In genomic region chr12:39785026-39785425, GRCm38 (mm10) we compare ENCODE assay signal across 30 mouse cellular contexts.
DNase-seq lines count a peak whose midpoint lies in the region; ATAC-seq and TF ChIP-seq lines count a peak whose summit lies in the region.
"Had no signal": no experiment of that assay in that cellular context is flagged by ENCODE, and none has a peak within 500 bp of the region (broad histone marks: within the 10 kb centered on the region; RNA-seq: fewer than 3 reads in every experiment).

No protein-coding gene starts in this region.

- 33% methylated on average over 3 of the region's 3 CpGs for WGBS in kidney, postnatal 0 days

- no peak overlapping the region for H3K4me2 ChIP-seq in kidney, postnatal 0 days (ENCODE audit: low read length)
- H3K4me2 ChIP-seq: heart, embryonic 15.5 days; hindbrain, embryonic 12.5 days; stomach, embryonic 15.5 days had no signal

- H3K4me1 ChIP-seq in kidney, postnatal 0 days (replicated peaks; ENCODE audit: insufficient read depth, low read length): no peaks in the 10 kb centered on the region
- H3K4me1 ChIP-seq: heart, embryonic 15.5 days; hindbrain, embryonic 12.5 days; stomach, embryonic 15.5 days had no signal

- H3K27ac ChIP-seq in kidney, postnatal 0 days: no peak overlapping the region
- H3K27ac ChIP-seq: heart, embryonic 15.5 days; hindbrain, embryonic 12.5 days; hindbrain, postnatal 0 days; layer of hippocampus, adult 2 months; left cerebral cortex, adult 2 months; liver, embryonic 14.5 days; macrophage; stomach, embryonic 15.5 days had no signal

- no peak overlapping the region for H3K9ac ChIP-seq in kidney, postnatal 0 days (ENCODE audit: low read depth, low read length)
- H3K9ac ChIP-seq: heart, embryonic 15.5 days; hindbrain, embryonic 12.5 days; liver, embryonic 14.5 days; stomach, embryonic 15.5 days had no signal

- H3K36me3 ChIP-seq in kidney, postnatal 0 days (ENCODE audit: insufficient read depth, low read length): no peaks in the 10 kb centered on the region
- H3K36me3 ChIP-seq: heart, embryonic 15.5 days; hindbrain, embryonic 12.5 days; stomach, embryonic 15.5 days had no signal

- no peak overlapping the region for H3K4me3 ChIP-seq in kidney, postnatal 0 days (replicated peaks; ENCODE audit: low read depth, low read length)
- H3K4me3 ChIP-seq: erythroblast, embryonic 14.5 days; heart, embryonic 15.5 days; hindbrain, embryonic 12.5 days; layer of hippocampus, adult 2 months; left cerebral cortex, adult 2 months; stomach, embryonic 15.5 days had no signal

- no peak for ATAC-seq in kidney, postnatal 0 days (replicated peaks; ENCODE audit: low FRiP score, low read depth)
- ATAC-seq: forebrain, embryonic 16.5 days; hindbrain, postnatal 0 days had no signal

- DNase-seq in embryo, embryonic 10.5 days (ENCODE audit: low spot score): peak; percentile 21
- DNase-seq in embryo, embryonic 10 days (ENCODE audit: low spot score): no peak
- peak; percentile 69 for DNase-seq in kidney, postnatal 0 days (ENCODE audit: low spot score)
- DNase-seq in kidney, postnatal 25 days: no peak
- peak; percentile 53 for DNase-seq in hindlimb bud, embryonic 11.5 days (ENCODE audit: extremely low spot score, low read depth, low spot score)
- peak; percentile 57 for DNase-seq in mesoderm, embryonic 11.5 days (ENCODE audit: low read depth, low spot score)
- no peak for DNase-seq in gastrocnemius, postnatal 4 days (ENCODE audit: low spot score in 2 of 2)
- no peak for DNase-seq in right cerebral cortex, postnatal 10 days (ENCODE audit: low spot score in 2 of 2)
- DNase-seq: adrenal gland, adult 8-10 months; cerebellum, adult 2 months; cerebellum, postnatal 14 days; kidney, adult 18-20 months; left cerebral cortex, postnatal 4 days; liver; lung, adult 2 months; lung, postnatal 10 days; midbrain, embryonic 14.5 days; retina, postnatal 1 day; right cerebral cortex, postnatal 25 days had no signal

- H3K27me3 ChIP-seq in kidney, postnatal 0 days (ENCODE audit: insufficient read depth, low read length): no peaks in the 10 kb centered on the region
- H3K27me3 ChIP-seq: CH12.LX; heart, embryonic 15.5 days; hindbrain, embryonic 12.5 days; stomach, embryonic 15.5 days had no signal

- H3K9me3 ChIP-seq in kidney, postnatal 0 days (replicated peaks; ENCODE audit: low read length): no peaks in the 10 kb centered on the region
- H3K9me3 ChIP-seq: heart, embryonic 15.5 days; hindbrain, embryonic 12.5 days; stomach, embryonic 15.5 days had no signal

- TF ChIP-seq CTCF in kidney, postnatal 0 days (IDR thresholded peaks at IDR 0.05; ENCODE audit: low read depth): no peak

Comparison
In these comparisons a context has a peak if more than half of its experiments do, and no peak if none do; other contexts are left out.
1. DNase-seq: peak in embryo, embryonic 10.5 days (single experiment), kidney, postnatal 0 days (single experiment), hindlimb bud, embryonic 11.5 days (single experiment) and mesoderm, embryonic 11.5 days (single experiment); none in embryo, embryonic 10 days (single experiment), kidney, postnatal 25 days (0 of 2), gastrocnemius, postnatal 4 days (0 of 2) and right cerebral cortex, postnatal 10 days (0 of 2).